Mouse (Mus musculus): ENCODE measurements around the gene Fxyd6. TPM values are rescaled to one million over a fixed set of nuclear protein-coding genes. Genes with fewer than 3 reads are reported as not detected.

Fxyd6 gene
- polyA plus RNA-seq, 1 experiment: 88.6 TPM

GRCm38 (mm10) chr9:45399434-45399833 is 29.4 kb downstream of the Fxyd6 start, which contains the start of gene Fxyd2:
Gene Fxyd2, plus strand, starts transcription at chr9:45399669.
- no peaks in the 10 kb centered on the region for H3K36me3 ChIP-seq (ENCODE audit: control insufficient read depth, insufficient read depth, low read length, poor library complexity, severe bottlenecking)
- H3K9me3 ChIP-seq (replicated peaks; ENCODE audit: control insufficient read depth, insufficient read depth, low read length, poor library complexity, severe bottlenecking): no peaks in the 10 kb centered on the region
- no peak within 1 kb of the TSS for H3K27ac ChIP-seq (ENCODE audit: insufficient read depth, low read length)
- H3K9ac ChIP-seq (ENCODE audit: low read depth, poor library complexity, severe bottlenecking): no peak within 1 kb of the TSS
- H3K27me3 ChIP-seq (ENCODE audit: control insufficient read depth, insufficient read depth, low read length, poor library complexity, severe bottlenecking): no peaks in the 10 kb centered on the region
- no peak within 1 kb of the TSS for H3K4me3 ChIP-seq (ENCODE audit: low read depth, low read length)
- TF ChIP-seq CTCF (IDR thresholded peaks at IDR 0.05; ENCODE audit: low read depth, low read length) (no peak), EP300 (IDR thresholded peaks at IDR 0.05; ENCODE audit: insufficient read depth, low read depth, low read length) (no peak), POLR2A (IDR thresholded peaks at IDR 0.05; ENCODE audit: insufficient read depth, low read length) (no peak)
- peaks cover 2% of the 10 kb centered on the region for H3K4me1 ChIP-seq (ENCODE audit: control insufficient read depth, insufficient read depth, low read length)

- Histone ChIP-seq H3K27me3 (ENCODE audit: control insufficient read depth, insufficient read depth, low read length, poor library complexity, severe bottlenecking) (no peaks in the 10 kb centered on the region), H3K4me3 (ENCODE audit: low read depth, low read length) (no peak overlapping the region), H3K27ac (ENCODE audit: insufficient read depth, low read length) (no peak overlapping the region), H3K9ac (ENCODE audit: low read depth, poor library complexity, severe bottlenecking) (no peak overlapping the region), H3K36me3 (ENCODE audit: control insufficient read depth, insufficient read depth, low read length, poor library complexity, severe bottlenecking) (no peaks in the 10 kb centered on the region), H3K4me1 (ENCODE audit: control insufficient read depth, insufficient read depth, low read length) (peaks cover 2% of the 10 kb centered on the region), H3K9me3 (replicated peaks; ENCODE audit: control insufficient read depth, insufficient read depth, low read length, poor library complexity, severe bottlenecking) (no peaks in the 10 kb centered on the region)
- TF ChIP-seq POLR2A (IDR thresholded peaks at IDR 0.05; ENCODE audit: insufficient read depth, low read length) (no peak), EP300 (IDR thresholded peaks at IDR 0.05; ENCODE audit: insufficient read depth, low read depth, low read length) (no peak), CTCF (IDR thresholded peaks at IDR 0.05; ENCODE audit: low read depth, low read length) (no peak)
Measured at GRCm38 (mm10) chr9:45401851-45402250, 31.9 kb downstream of the Fxyd6 start.

GRCm38 (mm10) chr9:45402957-45403356 is 33.0 kb downstream of the Fxyd6 start:
- H3K4me1 ChIP-seq (ENCODE audit: control insufficient read depth, insufficient read depth, low read length): peaks cover 2% of the 10 kb centered on the region

GRCm38 (mm10) chr9:45405694-45406093 is 35.7 kb downstream of the Fxyd6 start:
- Histone ChIP-seq H3K27me3 (ENCODE audit: control insufficient read depth, insufficient read depth, low read length, poor library complexity, severe bottlenecking) (no peaks in the 10 kb centered on the region), H3K9ac (ENCODE audit: low read depth, poor library complexity, severe bottlenecking) (no peak overlapping the region), H3K4me3 (ENCODE audit: low read depth, low read length) (no peak overlapping the region), H3K36me3 (ENCODE audit: control insufficient read depth, insufficient read depth, low read length, poor library complexity, severe bottlenecking) (no peaks in the 10 kb centered on the region), H3K9me3 (replicated peaks; ENCODE audit: control insufficient read depth, insufficient read depth, low read length, poor library complexity, severe bottlenecking) (no peaks in the 10 kb centered on the region), H3K27ac (ENCODE audit: insufficient read depth, low read length) (no peak overlapping the region), H3K4me1 (ENCODE audit: control insufficient read depth, insufficient read depth, low read length) (peaks cover 2% of the 10 kb centered on the region)
- TF ChIP-seq EP300 (IDR thresholded peaks at IDR 0.05; ENCODE audit: insufficient read depth, low read depth, low read length): no peak
- TF ChIP-seq POLR2A (IDR thresholded peaks at IDR 0.05; ENCODE audit: insufficient read depth, low read length): no peak
- TF ChIP-seq CTCF (IDR thresholded peaks at IDR 0.05; ENCODE audit: low read depth, low read length): no peak

More at GRCm38 (mm10) chr9:45402957-45403356, 33.0 kb downstream of the Fxyd6 start:
- Histone ChIP-seq H3K9me3 (replicated peaks; ENCODE audit: control insufficient read depth, insufficient read depth, low read length, poor library complexity, severe bottlenecking) (no peaks in the 10 kb centered on the region), H3K36me3 (ENCODE audit: control insufficient read depth, insufficient read depth, low read length, poor library complexity, severe bottlenecking) (no peaks in the 10 kb centered on the region), H3K9ac (ENCODE audit: low read depth, poor library complexity, severe bottlenecking) (no peak overlapping the region), H3K4me3 (ENCODE audit: low read depth, low read length) (no peak overlapping the region), H3K27ac (ENCODE audit: insufficient read depth, low read length) (no peak overlapping the region), H3K27me3 (ENCODE audit: control insufficient read depth, insufficient read depth, low read length, poor library complexity, severe bottlenecking) (no peaks in the 10 kb centered on the region)
- TF ChIP-seq CTCF (IDR thresholded peaks at IDR 0.05; ENCODE audit: low read depth, low read length) (no peak), POLR2A (IDR thresholded peaks at IDR 0.05; ENCODE audit: insufficient read depth, low read length) (no peak), EP300 (IDR thresholded peaks at IDR 0.05; ENCODE audit: insufficient read depth, low read depth, low read length) (0 out of 2 replicates have a peak, but pooled peaks have one; percentile 14)

GRCm38 (mm10) chr9:45406808-45407207 is 36.8 kb downstream of the Fxyd6 start:
- Histone ChIP-seq H3K27me3 (ENCODE audit: control insufficient read depth, insufficient read depth, low read length, poor library complexity, severe bottlenecking) (no peaks in the 10 kb centered on the region), H3K9ac (ENCODE audit: low read depth, poor library complexity, severe bottlenecking) (no peak overlapping the region), H3K9me3 (replicated peaks; ENCODE audit: control insufficient read depth, insufficient read depth, low read length, poor library complexity, severe bottlenecking) (no peaks in the 10 kb centered on the region), H3K4me1 (ENCODE audit: control insufficient read depth, insufficient read depth, low read length) (peaks cover 1% of the 10 kb centered on the region), H3K36me3 (ENCODE audit: control insufficient read depth, insufficient read depth, low read length, poor library complexity, severe bottlenecking) (no peaks in the 10 kb centered on the region), H3K27ac (ENCODE audit: insufficient read depth, low read length) (no peak overlapping the region), H3K4me3 (ENCODE audit: low read depth, low read length) (no peak overlapping the region)
- TF ChIP-seq POLR2A (IDR thresholded peaks at IDR 0.05; ENCODE audit: insufficient read depth, low read length) (no peak), CTCF (IDR thresholded peaks at IDR 0.05; ENCODE audit: low read depth, low read length) (no peak), EP300 (IDR thresholded peaks at IDR 0.05; ENCODE audit: insufficient read depth, low read depth, low read length) (no peak)

- H3K27ac ChIP-seq (ENCODE audit: insufficient read depth, low read length): no peak overlapping the region
- H3K36me3 ChIP-seq (ENCODE audit: control insufficient read depth, insufficient read depth, low read length, poor library complexity, severe bottlenecking): no peaks in the 10 kb centered on the region
- H3K27me3 ChIP-seq (ENCODE audit: control insufficient read depth, insufficient read depth, low read length, poor library complexity, severe bottlenecking): no peaks in the 10 kb centered on the region
- no peaks in the 10 kb centered on the region for H3K4me1 ChIP-seq (ENCODE audit: control insufficient read depth, insufficient read depth, low read length)
- no peaks in the 10 kb centered on the region for H3K9me3 ChIP-seq (replicated peaks; ENCODE audit: control insufficient read depth, insufficient read depth, low read length, poor library complexity, severe bottlenecking)
- TF ChIP-seq CTCF (IDR thresholded peaks at IDR 0.05; ENCODE audit: low read depth, low read length) (peak; percentile 86), POLR2A (IDR thresholded peaks at IDR 0.05; ENCODE audit: insufficient read depth, low read length) (no peak)
- H3K4me3 ChIP-seq (ENCODE audit: low read depth, low read length): peak overlapping the region; percentile 27
- no peak overlapping the region for H3K9ac ChIP-seq (ENCODE audit: low read depth, poor library complexity, severe bottlenecking)
Measured at GRCm38 (mm10) chr9:45407706-45408675, 38.0 kb downstream of the Fxyd6 start.
